Mouse (Mus musculus): ENCODE measurements around the gene Ccdc160. TPM values are rescaled to one million over a fixed set of nuclear protein-coding genes. Genes with fewer than 3 reads are reported as not detected.

The Ccdc160 gene
- total RNA-seq, 2 experiments from 2014 or later, result 1.7 to 3.3 TPM

DNA sequence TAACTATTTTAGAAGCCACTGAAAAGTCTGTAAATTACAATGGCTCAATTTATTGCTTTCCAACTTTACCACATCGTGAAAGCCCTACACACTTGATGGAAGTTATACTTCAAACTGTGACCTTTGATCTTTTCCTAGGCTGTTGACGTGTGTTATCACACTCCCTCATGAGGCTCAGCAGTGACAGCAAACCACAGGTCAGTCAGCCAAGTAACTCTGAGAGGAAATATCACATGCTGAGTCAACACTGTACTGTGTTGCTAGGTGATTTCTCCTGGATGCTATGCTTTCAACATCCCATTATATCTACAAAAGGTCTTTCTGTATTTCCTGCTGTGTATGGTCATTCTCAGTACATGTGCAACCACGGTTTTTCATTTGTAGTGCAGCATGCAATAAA lies 28.3 kb downstream of the Ccdc160 start:
- no peak for DNase-seq (ENCODE audit: low spot score in 2 of 2)

Small RNA genes lying within 50 kb of the gene (microRNA-seq; reads per million reads assigned to microRNA genes)
- gene Mir106a (2.5 to 3.6 reads per million in 2 experiments), gene Mir18b (0 reads per million in 2 experiments), gene Mir19b-2 (0 reads per million in 2 experiments), gene Mir20b (5.0 to 5.7 reads per million in 2 experiments), gene Mir363 (1.7 to 2.1 reads per million in 2 experiments), gene Mir92-2 (20.9 to 43.8 reads per million in 2 experiments)

Other genes with a start within 250 kb of the Ccdc160 start
- 1 to 10 TPM; 3.8 to 6.6 TPM for gene Gpc3, start 177.2 kb upstream of the Ccdc160 start, total RNA-seq (2021)
- gene Phf6, start 121.1 kb downstream of the Ccdc160 start, total RNA-seq (2021), result 10 to 100 TPM; 18.2 to 18.6 TPM
- gene Hprt, start 196.9 kb downstream of the Ccdc160 start, total RNA-seq (2021), result 100 to 1,000 TPM; 156 to 179 TPM